Mouse (Mus musculus) ES-E14 (cell line): ENCODE measurements around the gene Olfr1036. TPM values are rescaled to one million over a fixed set of nuclear protein-coding genes. Genes with fewer than 3 reads are reported as not detected.

ENCODE experiments used
- DNase-seq: peaks from one replicate; pipeline ENCODE4 v3.0.0-alpha.2; 2013; ENCODE audit warnings: low read depth, low spot score
- H3K27ac ChIP-seq: 2 replicates; pipeline ENCODE4 v1.5.1; 2012; ENCODE audit warnings: low read depth, mild to moderate bottlenecking, low read length, moderate library complexity, mixed read lengths; ENCODE audit not compliant: poor library complexity, insufficient read depth, severe bottlenecking
- H3K36me3 ChIP-seq: 2 replicates; pipeline ENCODE4 v1.6.1; 2012; ENCODE audit warnings: mild to moderate bottlenecking, low read length, moderate library complexity, mixed read lengths; ENCODE audit not compliant: control insufficient read depth, poor library complexity, insufficient read depth, severe bottlenecking
- H3K4me1 ChIP-seq, 2 experiments: fragments of 150-350 bp in 1 of 2; sonication (generic) in 1 of 2; 2 replicates each; pipeline ENCODE4 v1.6.1; 2012; ENCODE audit warnings: low read length in 2 of 2, mild to moderate bottlenecking in 1 of 2, mixed read lengths in 1 of 2; ENCODE audit not compliant: control insufficient read depth in 2 of 2, insufficient read depth in 2 of 2, poor library complexity in 1 of 2
- H3K4me3 ChIP-seq, 2 experiments: fragments of 150-350 bp in 1 of 2; sonication (generic) in 1 of 2; 2 replicates each; pipeline ENCODE4 v1.5.1; 2012; ENCODE audit warnings: low read length in 2 of 2, low read depth in 1 of 2, mild to moderate bottlenecking in 1 of 2, mixed read lengths in 1 of 2; ENCODE audit not compliant: insufficient read depth in 1 of 2, poor library complexity in 1 of 2, severe bottlenecking in 1 of 2
- H3K9ac ChIP-seq: 2 replicates; pipeline ENCODE4 v1.6.1; 2012; ENCODE audit warnings: low read depth, mild to moderate bottlenecking, low read length, mixed read lengths; ENCODE audit not compliant: poor library complexity, insufficient read depth, severe bottlenecking
- H3K9me3 ChIP-seq: fragments of 150-350 bp; sonication (generic); 2 replicates; pipeline ENCODE4 v1.6.1; 2012; ENCODE audit warnings: low read depth, mild to moderate bottlenecking, low read length; ENCODE audit not compliant: control insufficient read depth, insufficient read depth
- CHD2 ChIP-seq: IDR thresholded peaks from 2 replicates; pipeline ENCODE4 v1.6.1; 2014; ENCODE audit warnings: mild to moderate bottlenecking, low read depth, low read length, inconsistent platforms
- HCFC1 ChIP-seq: IDR thresholded peaks from 2 replicates; pipeline ENCODE4 v1.6.1; 2012; ENCODE audit warnings: low read length, inconsistent platforms, borderline replicate concordance; ENCODE audit not compliant: insufficient read depth
- MAFK ChIP-seq: IDR thresholded peaks from 2 replicates; pipeline ENCODE4 v1.6.1; 2014; ENCODE audit warnings: mild to moderate bottlenecking, low read depth, low read length, inconsistent platforms; ENCODE audit not compliant: insufficient read depth
- ZC3H11A ChIP-seq: IDR thresholded peaks from 2 replicates; pipeline ENCODE4 v1.6.1; 2012; ENCODE audit warnings: low read depth, mild to moderate bottlenecking, inconsistent platforms, low read length, borderline replicate concordance
- ZNF384 ChIP-seq: IDR thresholded peaks from 2 replicates; pipeline ENCODE4 v1.6.1; 2012; ENCODE audit warnings: low read depth, low read length, inconsistent platforms
- in situ Hi-C, 2 experiments: fragments of 600-800 bp; cut with MboI; formaldehyde crosslinking; loops; one replicate each; pipeline ENCODE4 v1.15.1; 2025; ENCODE audit warnings: low sequenced_read_pairs in 2 of 2, inconsistent platforms in 1 of 2; ENCODE audit not compliant: unreplicated experiment in 2 of 2
- total RNA-seq: library from RNA; depleted of rRNA; stranded (reverse); fragments of 300-350 nt; gene quantifications from 2 replicates; pipeline ENCODE4 v1.2.3, GENCODE M21; 2012; rRNA removed

Olfr1036 gene
- total RNA-seq, 1 experiment = not detected

DNA sequence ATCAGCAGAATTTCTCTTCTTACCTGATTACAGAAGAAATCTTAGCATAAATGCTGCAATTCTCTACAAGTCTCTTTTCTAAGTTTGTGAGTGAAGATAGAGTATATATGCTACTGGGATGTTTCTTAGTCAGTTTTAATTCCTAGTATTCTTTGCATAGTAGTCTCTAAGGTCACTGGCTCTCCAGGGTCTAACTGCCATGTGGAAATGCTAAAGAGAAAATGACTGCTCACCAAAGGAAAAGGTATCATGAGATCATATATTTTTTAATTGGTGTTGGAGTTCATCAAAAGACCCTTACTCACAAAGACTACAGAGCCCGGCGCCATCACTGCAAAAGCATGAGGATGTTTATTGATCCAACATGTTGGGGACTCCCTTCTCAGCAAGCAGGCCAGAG, 13.5 kb downstream of the Olfr1036 start, which contains the start of gene Olfr1037:
Gene Olfr1037, minus strand, starts transcription at position 101 of the 400 bp plus-strand sequence.
- Histone ChIP-seq H3K36me3 (no peaks in the 10 kb centered on the region), H3K27ac (no peak within 1 kb of the TSS), H3K4me3 (no peak within 1 kb of the TSS), H3K4me1 (no peaks in the 10 kb centered on the region), H3K9ac (no peak within 1 kb of the TSS), H3K9me3 (no peaks in the 10 kb centered on the region)
- no peak for DNase-seq
- TF ChIP-seq ZNF384 = no peak
- TF ChIP-seq MAFK = no peak
- no peak for TF ChIP-seq HCFC1
- no peak for TF ChIP-seq CHD2
- no peak for TF ChIP-seq ZC3H11A
- in situ Hi-C loops = no loop called here

Other genes with a start within 250 kb of the Olfr1036 start
- gene Olfr1019, start 228.5 kb upstream of the Olfr1036 start, total RNA-seq = not detected in 2 replicates
- gene Olfr1020, start 227.0 kb upstream of the Olfr1036 start, total RNA-seq = not detected in 2 replicates
- gene Olfr1022, start 205.4 kb upstream of the Olfr1036 start, total RNA-seq = not detected in 2 replicates
- not detected in 2 replicates for gene Olfr1023, start 188.4 kb upstream of the Olfr1036 start, total RNA-seq
- not detected in 2 replicates for gene Olfr1024, start 168.9 kb upstream of the Olfr1036 start, total RNA-seq
- not detected in 2 replicates for gene Olfr1025-ps1, start 158.8 kb upstream of the Olfr1036 start, total RNA-seq
- not detected in 2 replicates for gene Olfr1026, start 152.4 kb upstream of the Olfr1036 start, total RNA-seq
- gene Olfr1028, start 123.6 kb upstream of the Olfr1036 start, total RNA-seq = not detected in 2 replicates
- not detected in 2 replicates for gene Olfr1029, start 100.1 kb upstream of the Olfr1036 start, total RNA-seq
- gene Olfr1030, start 94.7 kb upstream of the Olfr1036 start, total RNA-seq = not detected in 2 replicates
- gene Olfr1031, start 83.7 kb upstream of the Olfr1036 start, total RNA-seq = not detected in 2 replicates
- not detected in 2 replicates for gene Olfr1032, start 68.5 kb upstream of the Olfr1036 start, total RNA-seq
- not detected in 2 replicates for gene Olfr1033, start 53.4 kb upstream of the Olfr1036 start, total RNA-seq
- gene Olfr1034, start 28.1 kb upstream of the Olfr1036 start, total RNA-seq = not detected in 2 replicates
- not detected in 2 replicates for gene Olfr1037, start 13.4 kb downstream of the Olfr1036 start, total RNA-seq
- gene Olfr1039, start 61.9 kb downstream of the Olfr1036 start, total RNA-seq = not detected in 2 replicates
- not detected in 2 replicates for gene Olfr1040, start 72.7 kb downstream of the Olfr1036 start, total RNA-seq
- not detected in 2 replicates for gene Olfr1042, start 87.8 kb downstream of the Olfr1036 start, total RNA-seq
- gene Olfr1043, start 93.5 kb downstream of the Olfr1036 start, total RNA-seq = not detected in 2 replicates
- gene Olfr1044, start 103.8 kb downstream of the Olfr1036 start, total RNA-seq = not detected in 2 replicates
- gene Olfr52, start 111.7 kb downstream of the Olfr1036 start, total RNA-seq = not detected in 2 replicates
- not detected in 2 replicates for gene Olfr1045, start 129.0 kb downstream of the Olfr1036 start, total RNA-seq
- not detected in 2 replicates for gene Olfr1046, start 145.3 kb downstream of the Olfr1036 start, total RNA-seq
- gene Olfr1047, start 157.4 kb downstream of the Olfr1036 start, total RNA-seq = not detected in 2 replicates
- not detected in 2 replicates for gene Olfr1048, start 166.3 kb downstream of the Olfr1036 start, total RNA-seq
- gene Olfr1049, start 184.3 kb downstream of the Olfr1036 start, total RNA-seq = not detected in 2 replicates
- not detected in 2 replicates for gene Olfr1051, start 205.1 kb downstream of the Olfr1036 start, total RNA-seq
- not detected in 2 replicates for gene Olfr1052, start 218.5 kb downstream of the Olfr1036 start, total RNA-seq
- gene Olfr1053, start 241.3 kb downstream of the Olfr1036 start, total RNA-seq = not detected in 2 replicates